Mouse (Mus musculus) naive thymus-derived CD4-positive, alpha-beta T cell, adult 2 months (primary cell): ENCODE measurements at regions not wholly inside any gene's neighbourhood (a gene's known extent, or its start where the extent isn't known, plus 50 kb on each side); places are given as distances from the start of the nearest gene placed in this dataset.

Source experiments
- DNase-seq: peaks from one replicate; pipeline ENCODE4 v3.0.0-alpha.2; 2011; ENCODE audit warnings: low read depth

DNA sequence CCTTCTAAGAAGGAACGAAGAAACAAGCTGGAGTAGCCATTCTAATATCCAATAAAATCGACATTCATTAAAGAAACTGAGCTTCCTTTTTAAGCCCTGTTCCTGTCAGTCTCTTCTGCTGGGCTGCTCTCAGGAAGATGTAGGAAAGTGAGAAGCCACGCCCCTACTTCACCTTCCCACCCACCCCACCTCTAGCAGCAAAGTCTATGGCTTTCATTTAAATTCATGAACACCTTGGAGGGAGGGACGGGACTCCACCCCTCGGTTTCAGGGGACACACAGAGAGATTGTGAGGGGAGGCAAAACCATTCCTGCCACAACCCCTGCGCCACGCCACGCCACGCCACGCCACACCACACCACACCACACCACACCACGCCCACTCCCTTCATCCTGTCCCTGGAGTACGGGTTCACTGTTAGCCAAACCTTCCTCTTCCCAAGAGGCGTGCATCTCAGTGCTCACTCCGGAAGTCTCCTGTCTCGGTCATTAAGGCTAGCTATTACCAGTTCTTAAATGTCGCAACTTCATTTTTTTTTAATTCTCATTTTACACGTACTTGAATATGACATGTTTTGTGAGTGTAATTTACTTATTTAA lies 132.0 kb upstream of the Mkln1 start:
- DNase-seq = no peak

DNA sequence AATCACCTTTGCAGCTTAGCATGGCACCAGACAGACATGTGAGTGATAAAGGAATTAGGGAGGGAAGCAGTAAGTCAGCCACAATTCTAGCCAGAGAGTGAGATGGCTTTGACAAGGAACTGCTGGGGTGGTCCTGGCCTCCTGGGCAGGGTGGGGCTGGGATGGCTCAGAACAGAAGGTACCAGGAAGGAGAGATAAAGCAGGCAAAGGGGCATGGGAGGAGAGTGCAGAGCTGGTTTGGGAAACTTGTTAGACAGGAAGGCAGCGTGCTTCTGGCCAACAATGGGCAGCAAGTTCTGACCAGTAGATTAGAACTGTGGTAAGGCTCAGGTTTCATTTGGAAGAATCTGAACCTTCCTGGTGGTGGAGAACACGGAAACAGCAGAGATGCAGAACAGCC lies 130.5 kb upstream of the Mkln1 start:
- DNase-seq = no peak

DNA sequence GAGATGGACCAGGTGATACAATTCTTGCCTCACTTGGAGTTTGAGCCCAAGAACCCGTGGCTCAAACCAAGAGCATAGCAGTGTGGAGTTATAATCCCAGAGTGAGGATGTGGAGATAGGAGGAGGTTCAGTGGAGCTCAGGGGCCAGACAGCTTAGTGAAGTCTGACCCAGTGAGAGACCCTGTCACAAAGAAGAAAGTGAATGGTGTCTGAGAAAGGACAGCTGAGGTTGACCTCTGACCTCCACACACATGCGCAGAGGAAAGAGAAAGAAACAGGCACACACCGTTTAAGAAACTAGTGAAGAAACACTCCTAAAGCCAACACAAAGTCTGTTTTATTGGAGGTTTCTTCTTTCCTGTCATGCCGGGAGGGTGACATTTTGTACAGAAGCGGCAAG lies 124.7 kb upstream of the Mkln1 start:
- no peak for DNase-seq

GRCm38 (mm10) chr6:31274236-31274635 lies 124.3 kb upstream of the Mkln1 start:
- DNase-seq = no peak

- DNase-seq = no peak
Measured at GRCm38 (mm10) chr6:31277792-31278191, 120.7 kb upstream of the Mkln1 start.

DNA sequence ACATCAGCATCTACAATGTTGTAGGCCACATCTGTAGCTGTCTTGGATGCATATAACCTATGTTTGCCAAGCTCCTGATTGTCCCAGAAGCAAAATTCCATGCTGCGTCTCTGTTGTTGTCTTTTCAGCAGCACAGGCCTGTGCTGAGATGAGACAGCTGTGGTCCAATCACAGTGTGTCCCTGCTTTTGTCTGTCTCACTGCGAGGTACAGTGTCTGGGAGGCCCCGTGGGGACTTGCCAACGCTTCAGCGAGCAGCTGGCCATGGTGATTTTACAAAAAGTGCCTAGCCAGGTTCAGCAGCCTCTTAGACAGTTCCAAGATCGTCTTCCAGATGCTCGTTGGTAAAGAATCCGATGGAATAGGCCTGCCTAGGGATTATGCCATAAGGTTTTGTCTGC lies 114.6 kb upstream of the Mkln1 start:
- DNase-seq = no peak

DNA sequence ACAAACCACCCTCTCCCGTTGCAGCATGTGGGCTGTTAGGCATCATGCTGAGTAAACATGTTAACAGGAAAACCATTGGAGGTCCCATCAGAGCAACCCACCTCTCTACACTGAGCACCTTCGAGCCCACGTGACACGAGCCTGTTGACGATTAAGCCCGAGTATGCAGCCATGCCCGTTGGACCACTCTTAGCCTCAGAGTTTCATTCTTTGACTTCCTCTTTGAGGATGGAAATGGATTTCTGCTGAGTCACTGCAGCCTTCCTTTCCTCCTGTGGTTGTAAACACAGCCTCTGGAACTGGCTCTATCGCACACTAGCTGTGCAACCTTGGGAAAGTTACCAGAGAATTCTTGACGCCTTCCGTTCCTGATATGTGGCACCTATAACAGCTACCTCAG lies 114.1 kb upstream of the Mkln1 start:
- no peak for DNase-seq

DNA sequence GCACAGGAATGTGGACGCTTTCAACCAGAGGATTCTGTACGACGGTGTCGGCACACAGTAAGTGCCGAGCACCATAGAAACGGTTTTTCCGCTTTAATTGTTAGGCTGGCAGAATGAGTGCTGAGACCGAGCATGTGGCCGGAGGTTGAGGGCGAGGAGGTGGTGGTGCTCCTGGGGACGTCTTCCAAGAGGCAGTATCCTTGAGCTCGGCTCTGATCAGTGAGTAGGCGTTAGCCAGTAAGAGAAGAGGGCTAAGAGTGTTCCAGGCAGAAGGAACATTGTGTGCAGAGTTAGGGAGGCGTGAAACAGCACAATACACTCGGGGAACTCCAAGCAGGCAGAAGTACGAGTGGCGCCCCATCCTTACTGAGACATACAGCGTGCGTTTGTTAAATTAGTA lies 113.5 kb upstream of the Mkln1 start:
- DNase-seq = no peak

GRCm38 (mm10) chr6:31285981-31286737 lies 112.4 kb upstream of the Mkln1 start:
- no peak for DNase-seq

DNA sequence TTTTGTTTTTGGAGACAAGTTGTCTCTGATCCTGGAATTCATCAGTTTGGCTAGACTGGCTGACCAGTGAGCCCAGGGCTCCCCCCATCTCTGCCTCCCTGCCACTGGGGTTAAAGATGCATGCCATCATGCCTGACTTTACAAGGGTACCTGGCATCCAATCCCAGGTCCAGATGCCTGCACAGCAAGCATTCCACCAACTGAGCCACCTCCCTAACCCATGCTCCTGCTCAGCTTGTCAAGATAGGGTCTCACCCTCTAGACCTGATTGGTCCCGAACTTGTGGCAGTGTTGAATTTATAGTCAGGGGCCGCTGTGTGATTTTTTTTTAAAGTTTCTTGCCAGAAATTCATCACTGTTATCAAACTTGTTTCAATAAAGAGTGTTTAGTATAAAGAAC lies 111.4 kb upstream of the Mkln1 start:
- DNase-seq = no peak

- no peak for DNase-seq
Measured at GRCm38 (mm10) chr6:31287686-31288085, 110.8 kb upstream of the Mkln1 start.

- DNase-seq = no peak
Measured at GRCm38 (mm10) chr6:31288421-31289233, 109.9 kb upstream of the Mkln1 start.

DNA sequence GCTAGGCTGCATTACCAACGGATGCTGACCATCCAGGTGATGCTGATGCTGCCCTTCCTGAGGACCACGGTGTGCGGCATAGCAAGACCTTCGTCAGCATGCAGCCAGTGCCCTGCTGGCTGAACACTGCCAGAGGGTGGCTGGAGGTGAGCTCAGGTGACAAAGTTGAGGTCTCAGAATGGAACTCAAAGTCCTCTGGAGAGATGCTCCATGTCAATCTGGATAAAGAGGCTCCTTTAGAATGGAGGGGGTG lies 109.4 kb upstream of the Mkln1 start:
- no peak for DNase-seq

DNA sequence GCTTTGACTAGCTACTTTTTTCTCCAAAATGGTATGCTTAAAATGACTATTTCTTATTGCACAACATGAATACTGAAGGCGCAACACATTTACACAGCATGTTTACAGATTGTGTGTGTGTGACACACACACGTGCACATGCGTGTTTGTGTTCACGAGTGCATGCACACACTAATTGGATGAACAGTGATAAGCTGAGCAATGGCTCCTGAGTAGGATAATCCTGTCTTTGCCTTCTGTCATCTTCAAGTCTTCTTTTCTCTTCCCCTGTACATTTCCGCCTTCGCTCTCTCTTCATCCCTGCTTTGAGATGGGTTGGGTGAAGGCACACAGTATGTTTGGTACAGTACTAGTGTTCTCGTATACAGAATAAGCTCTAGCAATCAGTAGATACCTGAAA lies 106.5 kb upstream of the Mkln1 start:
- DNase-seq = no peak

DNA sequence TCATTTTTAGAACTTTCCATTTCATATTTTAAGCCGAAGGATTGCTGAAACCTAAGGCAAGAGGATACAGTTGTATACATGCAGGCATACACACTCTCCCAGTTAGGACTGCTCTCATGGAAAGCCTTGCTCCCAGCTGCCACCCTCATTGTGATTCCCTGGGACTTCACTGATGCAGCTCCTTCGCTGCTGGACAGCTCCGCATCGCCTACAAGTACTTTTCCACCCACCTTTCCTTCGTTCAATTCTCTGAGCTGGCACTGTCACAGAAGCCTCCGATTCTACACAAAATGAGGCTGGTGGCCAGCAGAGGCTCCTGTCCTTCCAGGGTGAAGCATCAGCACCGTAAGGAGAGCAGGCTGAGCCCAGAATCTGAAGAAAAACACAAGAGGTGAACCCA lies 105.5 kb upstream of the Mkln1 start:
- DNase-seq = no peak

DNA sequence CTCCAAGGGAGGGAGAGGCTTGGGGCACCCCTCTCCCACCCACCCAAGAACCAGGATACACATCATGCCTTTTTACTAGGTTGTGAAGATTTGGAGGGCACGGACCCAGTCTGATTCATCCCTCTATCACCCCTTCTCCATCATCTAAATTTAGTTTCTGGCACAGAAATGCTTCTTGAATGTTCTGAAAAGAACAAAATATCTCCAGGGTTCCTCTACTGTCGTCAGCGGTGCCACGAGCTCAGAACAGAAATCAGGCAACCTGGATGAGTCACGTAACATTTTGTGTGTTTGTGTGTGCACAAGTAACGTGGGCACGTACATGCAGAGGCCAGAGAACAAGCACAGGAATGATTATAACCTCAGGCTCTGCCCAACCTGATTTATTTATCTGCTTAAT lies 99.1 kb upstream of the Mkln1 start:
- no peak for DNase-seq

GRCm38 (mm10) chr6:31305736-31306135 lies 92.8 kb upstream of the Mkln1 start:
- no peak for DNase-seq

DNA sequence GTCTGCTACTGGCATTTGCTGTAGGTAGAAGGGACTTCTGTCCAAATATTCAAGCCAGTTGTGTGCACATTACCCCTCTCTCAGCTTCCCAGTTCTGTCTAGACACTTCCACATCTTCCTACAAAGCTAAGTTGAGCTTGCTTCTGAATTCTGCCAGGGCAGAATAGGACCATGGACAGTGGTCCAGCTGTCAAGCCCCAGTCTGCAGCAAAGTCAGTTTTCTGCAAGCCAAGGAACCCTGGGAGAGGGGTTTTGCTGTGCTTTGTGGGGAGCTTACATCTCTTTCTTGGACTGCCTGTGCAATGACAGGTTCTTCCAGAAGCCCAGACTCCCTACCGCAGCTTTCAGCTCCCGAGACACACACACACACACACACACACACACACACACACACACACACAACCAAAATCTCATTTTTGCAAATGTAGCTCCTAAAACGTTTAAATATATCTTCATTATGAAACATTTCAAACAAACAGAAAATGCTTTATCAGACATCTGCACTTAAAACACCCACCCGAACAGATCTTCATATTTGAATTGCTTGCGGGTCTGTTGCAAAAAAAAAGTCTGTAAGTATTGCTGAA lies 91.4 kb upstream of the Mkln1 start:
- no peak for DNase-seq

DNA sequence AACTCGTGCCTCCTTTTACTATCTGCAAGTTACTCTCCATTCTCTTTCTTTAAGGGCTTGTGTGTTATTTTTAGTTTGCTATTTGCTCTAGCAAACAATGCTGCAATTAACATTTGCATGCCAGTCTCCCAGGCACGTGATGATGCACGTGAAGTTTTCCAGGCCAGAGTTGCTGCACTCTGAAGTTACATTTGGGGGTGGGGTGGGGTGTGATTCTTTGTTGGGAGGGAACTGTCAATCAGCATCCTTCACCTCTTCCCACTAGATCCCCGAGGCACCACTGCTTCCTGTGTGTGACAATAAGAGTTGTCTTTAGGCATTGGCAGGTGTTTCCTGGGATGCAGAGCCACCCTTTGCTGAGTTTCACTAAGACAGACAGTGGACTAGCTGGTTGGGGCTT lies 90.6 kb upstream of the Mkln1 start:
- DNase-seq = no peak

DNA sequence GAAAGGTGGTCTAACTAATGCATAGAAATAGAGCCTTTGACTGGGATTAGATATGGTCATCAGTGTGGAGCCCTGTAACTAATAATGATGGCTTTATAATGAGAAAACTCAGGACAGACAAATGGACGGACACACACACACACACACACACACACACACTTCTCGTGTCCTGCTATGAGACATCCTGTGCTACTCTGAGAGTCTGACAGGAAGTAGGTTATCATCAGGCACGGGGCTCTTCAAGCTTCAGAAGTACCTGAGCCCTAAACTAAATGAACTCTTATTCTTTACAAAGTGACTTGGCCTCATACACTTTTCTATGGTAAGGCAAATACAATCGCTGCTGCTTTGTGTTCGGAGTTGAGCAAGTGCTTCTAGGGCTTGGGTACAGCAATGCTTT lies 87.9 kb upstream of the Mkln1 start:
- peak; percentile 16 for DNase-seq

DNA sequence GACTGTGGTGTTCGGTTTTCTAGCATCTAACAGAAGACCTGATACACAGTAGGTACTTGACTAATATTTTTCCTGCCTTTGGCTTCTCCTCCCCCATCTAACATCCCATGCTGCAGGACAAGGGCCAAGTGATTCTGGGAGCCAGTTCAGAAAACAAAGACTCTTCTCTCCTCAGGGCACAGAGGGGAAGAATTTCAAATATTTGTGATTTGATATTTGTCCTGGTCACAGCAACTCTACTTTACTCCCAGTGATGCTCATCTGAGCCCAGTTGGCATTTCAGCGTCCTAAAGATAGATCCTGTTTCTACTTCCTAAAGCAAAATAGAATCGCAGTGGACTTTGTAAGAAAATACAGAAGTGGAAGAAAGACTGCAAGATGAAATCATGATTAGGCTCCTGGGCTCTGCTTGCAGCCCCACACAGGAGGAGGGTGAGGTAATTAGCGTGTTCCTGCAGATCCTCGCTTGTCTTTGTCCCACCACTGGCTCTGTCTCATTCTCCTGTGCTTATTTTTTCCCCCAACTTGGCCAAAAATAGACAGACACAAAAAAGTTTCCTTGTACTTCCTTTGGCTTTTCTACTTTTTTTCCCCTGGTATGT lies 84.6 kb upstream of the Mkln1 start:
- no peak for DNase-seq

DNA sequence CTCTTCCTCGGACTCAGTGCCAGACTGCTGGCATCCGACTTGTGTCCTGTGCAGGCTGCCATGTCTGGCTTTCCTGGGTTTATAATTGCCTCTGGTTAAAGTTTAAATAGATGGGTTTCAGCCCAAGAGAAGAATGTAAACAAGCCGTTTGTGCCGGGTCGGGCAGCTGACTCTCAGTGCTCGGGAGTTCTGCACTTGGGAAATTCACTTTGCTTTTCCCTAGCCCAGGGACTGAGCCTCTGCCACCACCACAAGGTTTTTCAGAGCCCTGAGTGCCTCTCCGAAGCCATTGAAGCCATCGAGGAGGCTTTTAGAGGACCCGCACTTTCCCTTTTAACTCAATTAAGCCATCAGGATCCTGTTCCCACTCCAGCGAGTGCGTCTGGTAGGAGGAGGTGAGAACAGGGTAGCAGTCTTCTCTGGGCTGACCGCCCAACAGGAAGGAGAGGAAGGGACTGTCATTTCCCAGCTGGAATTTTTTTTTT lies 80.8 kb upstream of the Mkln1 start:
- no peak for DNase-seq

DNA sequence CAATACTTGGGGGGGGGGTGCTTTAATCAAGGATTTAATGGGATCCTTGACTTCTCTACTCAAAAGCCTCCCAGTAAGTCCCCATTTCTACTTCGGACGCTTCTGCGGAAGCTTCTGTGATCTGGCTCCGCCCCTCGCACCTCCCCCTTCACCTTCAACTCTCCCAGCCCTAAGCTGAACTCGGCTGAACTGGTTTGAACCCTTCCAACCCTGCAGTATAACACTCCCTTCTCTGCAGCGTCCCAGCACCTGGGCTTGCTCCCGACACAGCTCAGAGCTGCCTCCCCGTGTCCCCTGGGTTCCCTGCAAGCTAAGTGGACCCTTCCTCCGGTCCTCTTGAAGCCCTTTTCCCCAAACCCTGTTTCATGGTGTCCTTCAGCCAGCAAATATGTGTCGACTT lies 80.0 kb upstream of the Mkln1 start:
- DNase-seq = peak; percentile 70
